Mouse (Mus musculus) mesoderm, embryonic 11.5 days (tissue): ENCODE data around the gene Mrpl28.

ENCODE experiments used
- DNase-seq: peaks from one replicate; pipeline ENCODE4 v3.0.0-alpha.2; 2012; ENCODE audit warnings: low read depth, low spot score

The Mrpl28 gene

GRCm38 (mm10) chr17:26115956-26116487 lies 7.3 kb upstream of the Mrpl28 start:
- DNase-seq = no peak

- no peak for DNase-seq
Observed at GRCm38 (mm10) chr17:26116503-26117258, 6.6 kb upstream of the Mrpl28 start.

GRCm38 (mm10) chr17:26119766-26120710 lies 3.3 kb upstream of the Mrpl28 start:
- peak; percentile 65 for DNase-seq

GRCm38 (mm10) chr17:26122431-26123140 lies 714 bp upstream of the Mrpl28 start:
- no peak for DNase-seq

GRCm38 (mm10) chr17:26124560-26124959 lies 1.3 kb downstream of the Mrpl28 start:
- DNase-seq = no peak

GRCm38 (mm10) chr17:26125226-26125625 lies 1.9 kb downstream of the Mrpl28 start:
- DNase-seq = no peak

- no peak for DNase-seq
Observed at GRCm38 (mm10) chr17:26131062-26131732, 7.9 kb downstream of the Mrpl28 start.

- no peak for DNase-seq
Observed at GRCm38 (mm10) chr17:26131856-26132853, 8.9 kb downstream of the Mrpl28 start.

- DNase-seq = no peak
Observed at GRCm38 (mm10) chr17:26137106-26137750, 13.9 kb downstream of the Mrpl28 start.

- DNase-seq = no peak
Observed at GRCm38 (mm10) chr17:26137751-26138130, 14.4 kb downstream of the Mrpl28 start.

- DNase-seq = peak; percentile 98
Observed at GRCm38 (mm10) chr17:26138239-26138836, 15.0 kb downstream of the Mrpl28 start, which contains the start of gene Axin1. Axin1 (plus strand) TSS chr17:26138688.

- DNase-seq = peak; percentile 30
Observed at GRCm38 (mm10) chr17:26138901-26139381, 15.6 kb downstream of the Mrpl28 start.

GRCm38 (mm10) chr17:26142796-26143195 lies 19.5 kb downstream of the Mrpl28 start:
- DNase-seq = no peak

GRCm38 (mm10) chr17:26143386-26143785 lies 20.1 kb downstream of the Mrpl28 start:
- no peak for DNase-seq

- no peak for DNase-seq
Observed at GRCm38 (mm10) chr17:26149056-26149455, 25.8 kb downstream of the Mrpl28 start.

GRCm38 (mm10) chr17:26151886-26152630 lies 28.8 kb downstream of the Mrpl28 start:
- no peak for DNase-seq

- DNase-seq = no peak
Observed at GRCm38 (mm10) chr17:26162736-26163135, 39.4 kb downstream of the Mrpl28 start.

- no peak for DNase-seq
Observed at GRCm38 (mm10) chr17:26168039-26168438, 44.7 kb downstream of the Mrpl28 start.
